Mouse (Mus musculus): ENCODE results near the gene Sbk1.

- TF ChIP-seq CTCF (IDR thresholded peaks at IDR 0.05; ENCODE audit: control insufficient read depth, insufficient read depth, low read length) = no peak
- TF ChIP-seq POLR2A (IDR thresholded peaks at IDR 0.05; ENCODE audit: borderline replicate concordance, control insufficient read depth, low read depth, low read length) = no peak
Observed at GRCm38 (mm10) chr7:126236794-126237192, 35.6 kb upstream of the Sbk1 start.

Data from bone marrow, adult 2 months (tissue).